Mouse (Mus musculus) gastrocnemius, adult 18-20 months (tissue): Measurements from ENCODE around the gene Mettl2. TPM values are rescaled to one million over a fixed set of nuclear protein-coding genes. Genes with fewer than 3 reads are reported as not detected.

Experiments used
- total RNA-seq, 2 experiments: library from RNA; stranded (reverse); gene quantifications; 2 replicates each; pipeline ENCODE4 v1.2.3; 2021

Gene Mettl2
- total RNA-seq, 2 experiments from 2014 or later: 7.4 to 7.7 TPM

Other genes starting within 250 kb of the Mettl2 start
- not detected for gene Efcab3, start 62.8 kb upstream of the Mettl2 start, total RNA-seq
- not detected for gene Gm10842, start 20.5 kb downstream of the Mettl2 start, total RNA-seq
- 10 to 100 TPM; 37.5 to 40.0 TPM for gene Tlk2, start 52.4 kb downstream of the Mettl2 start, total RNA-seq
- gene Mrc2, start 166.2 kb downstream of the Mettl2 start, total RNA-seq: 1 to 10 TPM; 7.5 to 8.5 TPM